Mouse (Mus musculus): ENCODE results near the gene S100a16. TPM values are rescaled to one million over a fixed set of nuclear protein-coding genes. Genes with fewer than 3 reads are reported as not detected.

S100a16 gene
- polyA plus RNA-seq, 1 experiment from 2014 or later = 41.3 TPM

- H3K9me3 ChIP-seq (ENCODE audit: low read length) = no peaks in the 10 kb centered on the region
- H3K27ac ChIP-seq (ENCODE audit: low read depth) = peak overlapping the region; percentile 46
- no peaks in the 10 kb centered on the region for H3K27me3 ChIP-seq (ENCODE audit: insufficient read depth, low read length)
- DNase-seq (peak; percentile 75), ATAC-seq (peak; percentile 78)
- peak overlapping the region; percentile 65 for H3K9ac ChIP-seq (replicated peaks)
- H3K4me3 ChIP-seq (ENCODE audit: low read depth, low read length) = peak overlapping the region; percentile 61
- peak overlapping the region; percentile 98 for H3K4me2 ChIP-seq (ENCODE audit: low read depth, low read length)
- peaks cover 7% of the 10 kb centered on the region; the same call in 1 of the 2 replicates for H3K36me3 ChIP-seq (replicated peaks; ENCODE audit: insufficient read depth, low read length)
- H3K4me1 ChIP-seq (ENCODE audit: insufficient read depth) = peaks cover 24% of the 10 kb centered on the region
- WGBS (ENCODE audit: insufficient replicate concordance) = 2% methylated on average over 10 of the region's 10 CpGs
- TF ChIP-seq EP300 (IDR thresholded peaks at IDR 0.05; ENCODE audit: low read depth) (no peak), CTCF (IDR thresholded peaks at IDR 0.05; ENCODE audit: low read depth) (no peak)
Observed at GRCm38 (mm10) chr3:90514691-90515090, 22.4 kb upstream of the S100a16 start.

- WGBS (ENCODE audit: insufficient replicate concordance) = 21% methylated on average over 1 of the region's 1 CpGs
- Histone ChIP-seq H3K4me1 (ENCODE audit: insufficient read depth) (peaks cover 24% of the 10 kb centered on the region), H3K36me3 (replicated peaks; ENCODE audit: insufficient read depth, low read length) (peaks cover 7% of the 10 kb centered on the region; the same call in 1 of the 2 replicates), H3K27me3 (ENCODE audit: insufficient read depth, low read length) (no peaks in the 10 kb centered on the region), H3K9ac (replicated peaks) (peak overlapping the region; percentile 65), H3K27ac (ENCODE audit: low read depth) (peak overlapping the region; percentile 46), H3K4me3 (ENCODE audit: low read depth, low read length) (peak overlapping the region; percentile 61), H3K9me3 (ENCODE audit: low read length) (no peaks in the 10 kb centered on the region), H3K4me2 (ENCODE audit: low read depth, low read length) (peak overlapping the region; percentile 98)
- DNase-seq (no peak), ATAC-seq (peak; percentile 20; the same call in 1 of the 2 replicates)
- TF ChIP-seq CTCF (IDR thresholded peaks at IDR 0.05; ENCODE audit: low read depth) (no peak), EP300 (IDR thresholded peaks at IDR 0.05; ENCODE audit: low read depth) (no peak)
Observed at GRCm38 (mm10) chr3:90515242-90515641, 21.8 kb upstream of the S100a16 start.

- Histone ChIP-seq H3K27ac (ENCODE audit: low read depth) (no peak overlapping the region), H3K4me3 (ENCODE audit: low read depth, low read length) (no peak overlapping the region), H3K4me1 (ENCODE audit: insufficient read depth) (peaks cover 24% of the 10 kb centered on the region), H3K9me3 (ENCODE audit: low read length) (no peaks in the 10 kb centered on the region), H3K27me3 (ENCODE audit: insufficient read depth, low read length) (no peaks in the 10 kb centered on the region), H3K4me2 (ENCODE audit: low read depth, low read length) (peak overlapping the region; percentile 98), H3K9ac (replicated peaks) (peak overlapping the region; percentile 65; the same call in 1 of the 2 replicates), H3K36me3 (replicated peaks; ENCODE audit: insufficient read depth, low read length) (peaks cover 4% of the 10 kb centered on the region; the same call in 1 of the 2 replicates)
- no peak for TF ChIP-seq CTCF (IDR thresholded peaks at IDR 0.05; ENCODE audit: low read depth)
- TF ChIP-seq EP300 (IDR thresholded peaks at IDR 0.05; ENCODE audit: low read depth) = no peak
- DNase-seq = no peak
- WGBS (ENCODE audit: insufficient replicate concordance) = 75% methylated on average over 4 of the region's 4 CpGs
- ATAC-seq = no peak
Observed at GRCm38 (mm10) chr3:90515789-90516188, 21.3 kb upstream of the S100a16 start.

- Histone ChIP-seq H3K36me3 (replicated peaks; ENCODE audit: insufficient read depth, low read length) (0 out of 2 replicates have a peak, but pooled peaks cover 3% of the 10 kb centered on the region), H3K9me3 (ENCODE audit: low read length) (no peaks in the 10 kb centered on the region), H3K9ac (replicated peaks) (no peak overlapping the region), H3K4me2 (ENCODE audit: low read depth, low read length) (no peak overlapping the region), H3K27me3 (ENCODE audit: insufficient read depth, low read length) (no peaks in the 10 kb centered on the region), H3K4me3 (ENCODE audit: low read depth, low read length) (no peak overlapping the region), H3K4me1 (ENCODE audit: insufficient read depth) (peaks cover 24% of the 10 kb centered on the region), H3K27ac (ENCODE audit: low read depth) (no peak overlapping the region)
- ATAC-seq (no peak), DNase-seq (no peak)
- no peak for TF ChIP-seq EP300 (IDR thresholded peaks at IDR 0.05; ENCODE audit: low read depth)
- no peak for TF ChIP-seq CTCF (IDR thresholded peaks at IDR 0.05; ENCODE audit: low read depth)
- 84% methylated on average over 4 of the region's 4 CpGs for WGBS (ENCODE audit: insufficient replicate concordance)
Observed at GRCm38 (mm10) chr3:90517711-90518110, 19.3 kb upstream of the S100a16 start.

GRCm38 (mm10) chr3:90525421-90525820 is 11.6 kb upstream of the S100a16 start:
- TF ChIP-seq CTCF (IDR thresholded peaks at IDR 0.05; ENCODE audit: low read depth) (peak; percentile 84), EP300 (IDR thresholded peaks at IDR 0.05; ENCODE audit: low read depth) (no peak)
- Histone ChIP-seq H3K9me3 (ENCODE audit: low read length) (no peaks in the 10 kb centered on the region), H3K27me3 (ENCODE audit: insufficient read depth, low read length) (no peaks in the 10 kb centered on the region), H3K9ac (replicated peaks) (no peak overlapping the region), H3K4me3 (ENCODE audit: low read depth, low read length) (no peak overlapping the region), H3K27ac (ENCODE audit: low read depth) (no peak overlapping the region), H3K4me1 (ENCODE audit: insufficient read depth) (peaks cover 3% of the 10 kb centered on the region; the same call in 1 of the 2 replicates), H3K36me3 (replicated peaks; ENCODE audit: insufficient read depth, low read length) (peaks cover 6% of the 10 kb centered on the region; the same call in 1 of the 2 replicates), H3K4me2 (ENCODE audit: low read depth, low read length) (no peak overlapping the region)
- WGBS (ENCODE audit: insufficient replicate concordance) = 52% methylated on average over 4 of the region's 4 CpGs
- ATAC-seq = peak; percentile 62; the same call in 1 of the 2 replicates
- no peak for DNase-seq

GRCm38 (mm10) chr3:90526076-90526475 is 11.0 kb upstream of the S100a16 start:
- peaks cover 3% of the 10 kb centered on the region; the same call in 1 of the 2 replicates for H3K36me3 ChIP-seq (replicated peaks; ENCODE audit: insufficient read depth, low read length)
- H3K9me3 ChIP-seq (ENCODE audit: low read length) = no peaks in the 10 kb centered on the region
- no peak overlapping the region for H3K4me3 ChIP-seq (ENCODE audit: low read depth, low read length)
- DNase-seq (no peak), ATAC-seq (no peak)
- H3K4me2 ChIP-seq (ENCODE audit: low read depth, low read length) = no peak overlapping the region
- no peak overlapping the region for H3K27ac ChIP-seq (ENCODE audit: low read depth)
- 90% methylated on average over 2 of the region's 2 CpGs for WGBS (ENCODE audit: insufficient replicate concordance)
- no peaks in the 10 kb centered on the region for H3K27me3 ChIP-seq (ENCODE audit: insufficient read depth, low read length)
- TF ChIP-seq EP300 (IDR thresholded peaks at IDR 0.05; ENCODE audit: low read depth) = no peak
- TF ChIP-seq CTCF (IDR thresholded peaks at IDR 0.05; ENCODE audit: low read depth) = no peak
- H3K4me1 ChIP-seq (ENCODE audit: insufficient read depth) = peaks cover 3% of the 10 kb centered on the region; the same call in 1 of the 2 replicates
- no peak overlapping the region for H3K9ac ChIP-seq (replicated peaks)
